Mouse (Mus musculus): Measurements from ENCODE around the gene Utp20. TPM values are rescaled to one million over a fixed set of nuclear protein-coding genes. Genes with fewer than 3 reads are reported as not detected.
A peak's percentile ranks its signal among the peaks of the same experiment; 100 is the strongest.

Utp20 gene
- total RNA-seq, 2 experiments from 2014 or later = 20.7 to 26.3 TPM

DNA sequence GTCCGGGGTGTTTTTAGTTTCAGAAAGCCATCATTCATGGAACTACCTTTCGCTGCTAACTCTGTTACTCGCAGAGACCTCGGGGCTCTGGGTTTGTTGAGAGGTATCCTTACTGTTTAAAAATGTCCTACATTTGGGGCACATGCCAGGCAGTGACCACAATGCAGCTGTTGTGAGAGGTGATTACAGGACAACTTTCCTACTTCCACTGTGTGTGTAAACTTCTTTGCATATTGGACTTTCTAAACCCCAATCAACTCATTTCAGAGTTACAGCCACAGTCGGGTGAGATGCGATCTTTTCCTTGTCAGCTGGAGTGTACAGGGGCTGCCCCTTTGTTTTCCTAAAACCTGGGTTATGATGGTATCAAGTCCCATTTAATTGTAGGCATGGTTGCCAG is 111.0 kb downstream of the Utp20 start:
- no peak for DNase-seq

DNA sequence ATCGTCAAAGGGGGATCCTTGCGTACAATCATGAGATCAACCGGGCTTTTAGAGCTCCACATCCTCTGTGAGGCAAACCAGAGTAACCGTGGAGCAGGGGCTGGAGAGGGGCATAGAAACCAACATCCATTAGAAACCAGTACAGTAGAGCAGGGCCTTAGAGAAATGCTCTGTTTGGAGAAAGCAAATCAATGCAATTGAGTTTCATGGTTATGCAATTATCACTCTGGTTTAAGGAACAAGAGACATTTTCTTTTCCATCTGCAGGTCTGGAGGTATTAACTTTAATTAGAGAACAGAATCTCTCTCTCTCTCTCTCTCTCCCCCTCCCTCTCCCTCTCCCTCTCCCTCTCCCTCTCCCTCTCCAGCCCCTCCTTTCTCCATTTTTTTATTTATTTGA is 111.9 kb downstream of the Utp20 start:
- DNase-seq = no peak

DNA sequence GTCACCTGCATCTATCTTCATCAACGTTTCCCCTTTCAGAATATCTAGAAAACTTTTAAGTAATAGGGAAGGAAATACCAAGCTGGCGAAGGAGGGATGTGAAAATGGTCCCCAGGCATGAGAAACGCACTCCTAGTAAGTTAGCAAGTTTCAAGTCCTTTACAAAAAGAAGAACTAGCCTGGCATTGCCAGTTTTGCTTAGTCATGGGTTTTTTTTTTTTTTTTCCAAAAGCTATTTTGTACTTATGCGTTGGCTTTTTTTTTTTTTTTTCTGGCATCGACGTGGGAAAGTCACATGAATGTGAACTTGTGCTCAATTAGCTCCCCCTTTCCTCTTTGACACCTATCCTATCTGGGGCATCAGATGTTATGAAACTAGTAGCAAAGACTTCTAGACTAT is 114.2 kb downstream of the Utp20 start:
- no peak for DNase-seq

DNA sequence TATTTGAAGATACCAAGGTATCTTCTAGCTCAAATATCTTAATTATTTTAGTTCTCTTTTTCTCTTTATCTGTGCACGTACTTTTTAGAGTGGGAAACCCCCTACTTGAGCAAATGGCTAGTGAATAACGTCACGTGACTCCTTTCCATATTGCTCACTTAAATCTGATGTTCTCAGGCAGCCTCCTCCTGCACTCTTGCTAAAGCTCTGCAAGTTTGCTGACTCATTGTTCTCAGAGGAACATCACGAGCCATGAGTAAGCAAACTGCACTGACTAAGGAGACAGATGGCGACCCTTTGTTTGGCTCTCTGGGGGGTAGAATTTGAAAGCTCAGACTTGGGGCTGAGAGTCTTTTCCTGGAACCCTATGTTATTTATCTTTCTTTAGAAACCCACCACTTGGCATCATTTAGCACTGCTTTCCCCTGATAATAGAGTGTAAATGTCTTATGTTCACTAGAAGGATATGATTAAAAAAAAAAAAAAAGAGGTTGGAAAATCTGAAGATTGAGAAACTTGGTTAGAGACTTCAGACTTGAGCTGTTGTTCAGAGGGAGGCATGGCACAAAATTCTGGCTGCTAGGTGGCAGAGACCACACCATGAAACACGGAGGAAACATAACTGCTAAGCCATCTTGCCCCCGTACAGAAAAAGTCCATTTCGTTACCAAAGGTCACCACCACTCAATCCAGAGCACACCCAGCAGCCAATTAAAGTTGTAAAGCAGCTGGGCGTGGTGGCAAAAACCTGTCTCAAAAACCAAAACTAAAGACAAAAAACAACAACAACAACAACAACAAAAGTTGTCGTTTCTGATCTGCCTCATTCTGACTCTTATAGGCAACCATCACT is 117.7 kb downstream of the Utp20 start:
- peak; percentile 33 to 39 for DNase-seq

DNA sequence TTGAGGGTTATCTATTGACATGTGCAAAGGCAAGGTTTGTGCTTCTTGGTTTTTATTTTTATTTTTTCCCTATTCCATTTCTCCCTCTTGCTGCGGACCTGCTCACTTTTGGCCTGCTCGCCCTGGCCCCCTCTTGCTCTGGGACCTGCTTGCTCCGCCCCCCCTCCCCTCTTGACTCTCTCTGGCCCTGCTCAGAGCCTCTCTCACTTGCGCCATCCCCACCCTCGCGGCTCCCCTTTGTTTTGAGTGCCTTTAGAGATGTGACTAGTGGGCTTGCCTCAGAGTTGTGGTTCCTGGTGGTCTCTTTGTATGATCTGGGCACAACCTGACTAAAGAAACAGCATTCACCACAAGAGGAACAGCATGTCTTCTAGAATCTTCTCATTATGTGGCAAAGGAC is 125.7 kb downstream of the Utp20 start:
- no peak for DNase-seq

Other genes starting within 250 kb of the Utp20 start
- gene Mybpc1, start 221.7 kb downstream of the Utp20 start, total RNA-seq (2021) = 1 to 10 TPM; 1.0 to 1.5 TPM
- not detected for gene Spic, start 141.8 kb downstream of the Utp20 start, total RNA-seq (2021)
- gene Arl1, start 95.9 kb downstream of the Utp20 start, total RNA-seq (2021) = 100 to 1,000 TPM; 137 to 140 TPM
- not detected for gene Slc5a8, start 59.2 kb upstream of the Utp20 start, total RNA-seq (2021)